ENCODE assay signal across 15 mouse cellular contexts in genomic region chr5:108079603-108080002, GRCm38 (mm10). TPM values are rescaled to one million over a fixed set of nuclear protein-coding genes. Genes with fewer than 3 reads are reported as not detected.
DNase-seq lines count a peak whose midpoint lies in the region; ATAC-seq and TF ChIP-seq lines count a peak whose summit lies in the region.
"Had no signal": no experiment of that assay in that cellular context is flagged by ENCODE, and none has a peak within 500 bp of the region (broad histone marks: within the 10 kb centered on the region; RNA-seq: fewer than 3 reads in every experiment).

No protein-coding gene starts in this region.

- no peak overlapping the region for H3K9ac ChIP-seq in heart, postnatal 0 days (replicated peaks; ENCODE audit: low read depth, low read length)
- 0 out of 2 replicates have a peak overlapping the region, but pooled peaks have one; percentile 35 for H3K9ac ChIP-seq in ES-Bruce4 (ENCODE audit: low read depth, poor library complexity, severe bottlenecking)
- H3K9ac ChIP-seq in midbrain, postnatal 0 days (replicated peaks; ENCODE audit: low read length, poor library complexity, severe bottlenecking): no peak overlapping the region
- H3K9ac ChIP-seq: embryonic facial prominence, embryonic 13.5 days; forebrain, postnatal 0 days had no signal

- H3K4me1 ChIP-seq in heart, postnatal 0 days (ENCODE audit: control insufficient read depth, insufficient read depth): no peaks in the 10 kb centered on the region
- H3K4me1 ChIP-seq in ES-Bruce4 (ENCODE audit: control insufficient read depth, insufficient read depth, low read length): peaks cover 1% of the 10 kb centered on the region
- no peaks in the 10 kb centered on the region for H3K4me1 ChIP-seq in midbrain, postnatal 0 days (ENCODE audit: insufficient read depth, low read length)
- H3K4me1 ChIP-seq: embryonic facial prominence, embryonic 13.5 days had no signal

- no peak overlapping the region for H3K4me2 ChIP-seq in heart, postnatal 0 days (ENCODE audit: low read depth, low read length)
- no peak overlapping the region for H3K4me2 ChIP-seq in midbrain, postnatal 0 days (ENCODE audit: low read depth, low read length, poor library complexity, severe bottlenecking)
- H3K4me2 ChIP-seq: embryonic facial prominence, embryonic 13.5 days had no signal

- no peak for TF ChIP-seq CTCF in heart, postnatal 0 days (IDR thresholded peaks at IDR 0.05; ENCODE audit: low read depth)
- no peak for TF ChIP-seq CTCF in ES-Bruce4 (IDR thresholded peaks at IDR 0.05; ENCODE audit: low read depth, low read length)
- TF ChIP-seq CTCF in midbrain, postnatal 0 days (IDR thresholded peaks at IDR 0.05): no peak

- 0 out of 2 replicates have a peak, but pooled peaks cover 6% of the 10 kb centered on the region for H3K9me3 ChIP-seq in heart, postnatal 0 days (replicated peaks; ENCODE audit: control insufficient read depth, low read length)
- H3K9me3 ChIP-seq in ES-Bruce4 (replicated peaks; ENCODE audit: control insufficient read depth, insufficient read depth, low read length, poor library complexity, severe bottlenecking): 0 out of 2 replicates have a peak, but pooled peaks cover 3% of the 10 kb centered on the region
- H3K9me3 ChIP-seq in midbrain, postnatal 0 days (ENCODE audit: low read length): no peaks in the 10 kb centered on the region
- H3K9me3 ChIP-seq: embryonic facial prominence, embryonic 13.5 days had no signal

- H3K36me3 ChIP-seq in heart, postnatal 0 days (replicated peaks; ENCODE audit: control insufficient read depth, insufficient read depth, low read length): peaks cover 24% of the 10 kb centered on the region; the same call in 1 of the 2 replicates
- H3K36me3 ChIP-seq in ES-Bruce4 (ENCODE audit: control insufficient read depth, insufficient read depth, low read length, poor library complexity, severe bottlenecking): peaks cover 56% of the 10 kb centered on the region
- H3K36me3 ChIP-seq in midbrain, postnatal 0 days (ENCODE audit: insufficient read depth, low read length): no peaks in the 10 kb centered on the region; the same call in 1 of the 2 replicates

- no peak for TF ChIP-seq POLR2A in ES-Bruce4 (IDR thresholded peaks at IDR 0.05; ENCODE audit: insufficient read depth, low read length)

- no peak for TF ChIP-seq EP300 in heart, postnatal 0 days (IDR thresholded peaks at IDR 0.05; ENCODE audit: low read depth)
- TF ChIP-seq EP300 in ES-Bruce4 (IDR thresholded peaks at IDR 0.05; ENCODE audit: insufficient read depth, low read depth, low read length): no peak

- H3K4me3 ChIP-seq in heart, postnatal 0 days (ENCODE audit: low read depth, low read length): no peak overlapping the region
- no peak overlapping the region for H3K4me3 ChIP-seq in ES-Bruce4 (ENCODE audit: low read depth, low read length)
- H3K4me3 ChIP-seq in midbrain, postnatal 0 days (ENCODE audit: low read depth, low read length): no peak overlapping the region
- H3K4me3 ChIP-seq: embryonic facial prominence, embryonic 13.5 days; left cerebral cortex, adult 2 months had no signal

- DNase-seq in heart, postnatal 0 days (ENCODE audit: low spot score): peak; percentile 12
- DNase-seq in heart, postnatal 4 days: no peak
- DNase-seq in 3134 (ENCODE audit: extremely low read depth, insufficient read length, low spot score): peak; percentile 31
- DNase-seq in c-Kit-positive CD71-positive TER-119-negative erythroid progenitor cells, embryonic 14.5 days (ENCODE audit: low read depth): peak; percentile 27
- DNase-seq in midbrain, postnatal 0 days (ENCODE audit: low spot score): no peak
- no peak for DNase-seq in thymus, postnatal 4 days
- DNase-seq: cerebellum, postnatal 10 days; forebrain, postnatal 0 days; kidney, postnatal 14 days; lung, postnatal 14 days; right cerebral cortex, postnatal 4 days; thymus, postnatal 14 days had no signal

- no peak for ATAC-seq in heart, postnatal 0 days (ENCODE audit: insufficient read depth, low read depth)
- no peak for ATAC-seq in midbrain, postnatal 0 days (ENCODE audit: low FRiP score)
- ATAC-seq: forebrain, postnatal 0 days had no signal

- 0 out of 2 replicates have a peak overlapping the region, but pooled peaks have one; percentile 26 for H3K27ac ChIP-seq in heart, postnatal 0 days (ENCODE audit: low read depth)
- peak overlapping the region; percentile 92 for H3K27ac ChIP-seq in ES-Bruce4 (ENCODE audit: insufficient read depth, low read length)
- H3K27ac ChIP-seq in midbrain, postnatal 0 days (ENCODE audit: low read depth, low read length): no peak overlapping the region
- H3K27ac ChIP-seq: embryonic facial prominence, embryonic 13.5 days; left cerebral cortex, adult 2 months had no signal

- no peaks in the 10 kb centered on the region for H3K27me3 ChIP-seq in heart, postnatal 0 days (ENCODE audit: control insufficient read depth, insufficient read depth, low read length)
- no peaks in the 10 kb centered on the region for H3K27me3 ChIP-seq in ES-Bruce4 (ENCODE audit: control insufficient read depth, insufficient read depth, low read length, poor library complexity, severe bottlenecking)
- H3K27me3 ChIP-seq in midbrain, postnatal 0 days (ENCODE audit: insufficient read depth, low read length): no peaks in the 10 kb centered on the region
- H3K27me3 ChIP-seq: embryonic facial prominence, embryonic 13.5 days had no signal

RNA-seq across cellular contexts. Expression of gene Mtf2, which starts 14.1 kb away (rescaled TPM):
- 20.2 and 33.3 TPM in 2 replicates for total RNA-seq in heart, postnatal 0 days (2014; rRNA removed; ENCODE audit: low replicate concordance)
- polyA plus RNA-seq in heart, postnatal 0 days (2015; fragmentation: Nextera tagmentation; extraction: Ambion mirVana): 34.4 and 38.1 TPM in 2 replicates
- total RNA-seq in heart, postnatal 4 days (2021): 10 to 100 TPM; 26.0 to 28.4 TPM
- 216 and 257 TPM in 2 replicates for polyA plus RNA-seq in ES-Bruce4 (2011; ENCODE audit: insufficient read depth, insufficient read length, low read depth, missing spikeins)
- total RNA-seq in midbrain, postnatal 0 days (2014; rRNA removed): 57.9 and 60.0 TPM in 2 replicates
- polyA plus RNA-seq in midbrain, postnatal 0 days (2015; fragmentation: Nextera tagmentation; extraction: Ambion mirVana): 54.7 and 55.0 TPM in 2 replicates

RNA-seq across cellular contexts. Expression of gene Tmed5, which starts 52.8 kb away (rescaled TPM):
- 30.1 and 40.4 TPM in 2 replicates for total RNA-seq in heart, postnatal 0 days (2014; rRNA removed; ENCODE audit: low replicate concordance)
- polyA plus RNA-seq in heart, postnatal 0 days (2015; fragmentation: Nextera tagmentation; extraction: Ambion mirVana): 23.2 and 25.8 TPM in 2 replicates
- 10 to 100 TPM; 26.5 to 29.9 TPM for total RNA-seq in heart, postnatal 4 days (2021)
- polyA plus RNA-seq in ES-Bruce4 (2011; ENCODE audit: insufficient read depth, insufficient read length, low read depth, missing spikeins): 34.3 and 37.0 TPM in 2 replicates
- 19.6 and 26.4 TPM in 2 replicates for total RNA-seq in midbrain, postnatal 0 days (2014; rRNA removed)
- polyA plus RNA-seq in midbrain, postnatal 0 days (2015; fragmentation: Nextera tagmentation; extraction: Ambion mirVana): 19.6 and 23.4 TPM in 2 replicates

RNA-seq across cellular contexts. Expression of gene Ccdc18, which starts 53.1 kb away (rescaled TPM):
- total RNA-seq in heart, postnatal 0 days (2014; rRNA removed; ENCODE audit: low replicate concordance): 1.5 and 10.9 TPM in 2 replicates
- polyA plus RNA-seq in heart, postnatal 0 days (2015; fragmentation: Nextera tagmentation; extraction: Ambion mirVana): 1.4 and 1.7 TPM in 2 replicates
- total RNA-seq in heart, postnatal 4 days (2021): 1 to 10 TPM; 1.3 to 2.1 TPM
- polyA plus RNA-seq in ES-Bruce4 (2011; ENCODE audit: insufficient read depth, insufficient read length, low read depth, missing spikeins): 45.3 and 50.2 TPM in 2 replicates
- total RNA-seq in midbrain, postnatal 0 days (2014; rRNA removed): 0.66 and 1.1 TPM in 2 replicates
- 1.4 and 2.0 TPM in 2 replicates for polyA plus RNA-seq in midbrain, postnatal 0 days (2015; fragmentation: Nextera tagmentation; extraction: Ambion mirVana)

Comparison
In these comparisons a context has a peak if more than half of its experiments do, and no peak if none do; other contexts are left out.
1. DNase-seq: peak in heart, postnatal 0 days (single experiment), 3134 (single experiment) and c-Kit-positive CD71-positive TER-119-negative erythroid progenitor cells, embryonic 14.5 days (single experiment); none in heart, postnatal 4 days (single experiment), midbrain, postnatal 0 days (single experiment) and thymus, postnatal 4 days (single experiment).